Mouse (Mus musculus): ENCODE data around the gene Tppp3.

DNA sequence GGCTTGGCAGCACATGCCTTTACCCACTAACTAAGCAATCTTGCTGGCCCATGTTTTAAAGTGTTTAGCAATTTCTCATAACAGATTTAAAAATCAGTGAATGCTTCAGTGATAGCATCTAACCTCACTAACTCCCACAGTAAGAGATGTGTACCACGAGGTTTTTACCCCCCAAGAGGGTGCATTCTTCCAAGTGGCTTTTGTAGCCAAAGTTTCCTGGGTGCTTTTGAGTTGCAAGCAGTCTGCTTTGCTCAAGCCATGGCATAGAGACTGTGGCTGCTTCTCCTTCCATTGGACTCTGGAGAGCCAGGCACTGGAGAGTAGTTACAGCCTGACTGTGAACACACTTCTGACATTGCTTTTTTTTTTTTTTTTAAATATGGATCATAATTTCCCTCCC is 18.0 kb upstream of the Tppp3 start:
- TF ChIP-seq POLR2A (IDR thresholded peaks at IDR 0.05; ENCODE audit: low read depth, low read length): no peak
- TF ChIP-seq CTCF (IDR thresholded peaks at IDR 0.05; ENCODE audit: extremely low read depth, insufficient read depth, insufficient read length, insufficient replicate concordance): no peak

Measured in spleen, adult 2 months (tissue).